Mouse (Mus musculus): Measurements from ENCODE around the gene Fabp2. TPM values are rescaled to one million over a fixed set of nuclear protein-coding genes. Genes with fewer than 3 reads are reported as not detected.

Fabp2 gene
- polyA plus RNA-seq, 1 experiment from 2014 or later = 0.83 TPM

- DNase-seq (ENCODE audit: low spot score) (no peak), ATAC-seq (replicated peaks; ENCODE audit: low FRiP score, low read depth) (no peak)
- H3K27ac ChIP-seq = no peak overlapping the region
- H3K4me3 ChIP-seq (replicated peaks; ENCODE audit: low read depth, low read length) = no peak overlapping the region
- no peak overlapping the region for H3K4me2 ChIP-seq (ENCODE audit: low read length)
- WGBS = 74% methylated on average over 5 of the region's 5 CpGs
- no peak for TF ChIP-seq CTCF (IDR thresholded peaks at IDR 0.05; ENCODE audit: low read depth)
- no peaks in the 10 kb centered on the region for H3K9me3 ChIP-seq (replicated peaks; ENCODE audit: low read length)
- no peaks in the 10 kb centered on the region for H3K4me1 ChIP-seq (replicated peaks; ENCODE audit: insufficient read depth, low read length)
- H3K36me3 ChIP-seq (ENCODE audit: insufficient read depth, low read length) = no peaks in the 10 kb centered on the region
- H3K27me3 ChIP-seq (ENCODE audit: insufficient read depth, low read length) = no peaks in the 10 kb centered on the region
- no peak overlapping the region for H3K9ac ChIP-seq (ENCODE audit: low read depth, low read length)
Observed at GRCm38 (mm10) chr3:122888371-122888819, 6.5 kb upstream of the Fabp2 start.

- 77% methylated on average over 11 of the region's 11 CpGs for WGBS
- H3K9ac ChIP-seq (ENCODE audit: low read depth, low read length) = no peak overlapping the region
- H3K4me3 ChIP-seq (replicated peaks; ENCODE audit: low read depth, low read length) = no peak overlapping the region
- H3K4me1 ChIP-seq (replicated peaks; ENCODE audit: insufficient read depth, low read length) = no peaks in the 10 kb centered on the region
- no peaks in the 10 kb centered on the region for H3K27me3 ChIP-seq (ENCODE audit: insufficient read depth, low read length)
- no peaks in the 10 kb centered on the region for H3K9me3 ChIP-seq (replicated peaks; ENCODE audit: low read length)
- no peak for DNase-seq (ENCODE audit: low spot score)
- no peak overlapping the region for H3K4me2 ChIP-seq (ENCODE audit: low read length)
- no peak for TF ChIP-seq CTCF (IDR thresholded peaks at IDR 0.05; ENCODE audit: low read depth)
- ATAC-seq (replicated peaks; ENCODE audit: low FRiP score, low read depth) = no peak
- no peaks in the 10 kb centered on the region for H3K36me3 ChIP-seq (ENCODE audit: insufficient read depth, low read length)
- no peak overlapping the region for H3K27ac ChIP-seq
Observed at GRCm38 (mm10) chr3:122895189-122895731, 388 bp downstream of the Fabp2 start.

- Histone ChIP-seq H3K4me3 (replicated peaks; ENCODE audit: low read depth, low read length) (no peak overlapping the region), H3K4me1 (replicated peaks; ENCODE audit: insufficient read depth, low read length) (no peaks in the 10 kb centered on the region), H3K27me3 (ENCODE audit: insufficient read depth, low read length) (no peaks in the 10 kb centered on the region), H3K9me3 (replicated peaks; ENCODE audit: low read length) (no peaks in the 10 kb centered on the region), H3K27ac (no peak overlapping the region), H3K4me2 (ENCODE audit: low read length) (no peak overlapping the region), H3K36me3 (ENCODE audit: insufficient read depth, low read length) (no peaks in the 10 kb centered on the region), H3K9ac (ENCODE audit: low read depth, low read length) (no peak overlapping the region)
- TF ChIP-seq CTCF (IDR thresholded peaks at IDR 0.05; ENCODE audit: low read depth) = no peak
- ATAC-seq (replicated peaks; ENCODE audit: low FRiP score, low read depth) = no peak
- DNase-seq (ENCODE audit: low spot score) = no peak
- WGBS = 58% methylated on average over 6 of the region's 6 CpGs
Observed at GRCm38 (mm10) chr3:122898254-122898653, 3.4 kb downstream of the Fabp2 start.

GRCm38 (mm10) chr3:122903746-122904433, 9.0 kb downstream of the Fabp2 start:
- ATAC-seq (replicated peaks; ENCODE audit: low FRiP score, low read depth) (no peak), DNase-seq (ENCODE audit: low spot score) (peak; percentile 87)
- Histone ChIP-seq H3K9me3 (replicated peaks; ENCODE audit: low read length) (no peaks in the 10 kb centered on the region), H3K27me3 (ENCODE audit: insufficient read depth, low read length) (no peaks in the 10 kb centered on the region), H3K4me2 (ENCODE audit: low read length) (no peak overlapping the region), H3K27ac (no peak overlapping the region), H3K4me3 (replicated peaks; ENCODE audit: low read depth, low read length) (no peak overlapping the region), H3K9ac (ENCODE audit: low read depth, low read length) (no peak overlapping the region), H3K36me3 (ENCODE audit: insufficient read depth, low read length) (no peaks in the 10 kb centered on the region), H3K4me1 (replicated peaks; ENCODE audit: insufficient read depth, low read length) (no peaks in the 10 kb centered on the region)
- TF ChIP-seq CTCF (IDR thresholded peaks at IDR 0.05; ENCODE audit: low read depth) = peak; percentile 92
- WGBS = 44% methylated on average over 12 of the region's 12 CpGs

- ATAC-seq (replicated peaks; ENCODE audit: low FRiP score, low read depth) (no peak), DNase-seq (ENCODE audit: low spot score) (no peak)
- Histone ChIP-seq H3K27ac (no peak overlapping the region), H3K4me1 (replicated peaks; ENCODE audit: insufficient read depth, low read length) (no peaks in the 10 kb centered on the region), H3K4me2 (ENCODE audit: low read length) (no peak overlapping the region), H3K4me3 (replicated peaks; ENCODE audit: low read depth, low read length) (no peak overlapping the region), H3K9ac (ENCODE audit: low read depth, low read length) (no peak overlapping the region), H3K36me3 (ENCODE audit: insufficient read depth, low read length) (no peaks in the 10 kb centered on the region), H3K27me3 (ENCODE audit: insufficient read depth, low read length) (no peaks in the 10 kb centered on the region), H3K9me3 (replicated peaks; ENCODE audit: low read length) (no peaks in the 10 kb centered on the region)
- WGBS = 91% methylated on average over 2 of the region's 2 CpGs
- no peak for TF ChIP-seq CTCF (IDR thresholded peaks at IDR 0.05; ENCODE audit: low read depth)
Observed at GRCm38 (mm10) chr3:122907841-122908240, 13.0 kb downstream of the Fabp2 start.

GRCm38 (mm10) chr3:122915493-122915892, 20.6 kb downstream of the Fabp2 start:
- ATAC-seq (replicated peaks; ENCODE audit: low FRiP score, low read depth) = no peak

More at GRCm38 (mm10) chr3:122915493-122915892, 20.6 kb downstream of the Fabp2 start:
- no peak overlapping the region for H3K4me3 ChIP-seq (replicated peaks; ENCODE audit: low read depth, low read length)
- no peaks in the 10 kb centered on the region for H3K9me3 ChIP-seq (replicated peaks; ENCODE audit: low read length)
- H3K36me3 ChIP-seq (ENCODE audit: insufficient read depth, low read length) = no peaks in the 10 kb centered on the region
- H3K27me3 ChIP-seq (ENCODE audit: insufficient read depth, low read length) = no peaks in the 10 kb centered on the region
- H3K9ac ChIP-seq (ENCODE audit: low read depth, low read length) = no peak overlapping the region
- no peak for TF ChIP-seq CTCF (IDR thresholded peaks at IDR 0.05; ENCODE audit: low read depth)
- no peaks in the 10 kb centered on the region for H3K4me1 ChIP-seq (replicated peaks; ENCODE audit: insufficient read depth, low read length)
- 91% methylated on average over 5 of the region's 5 CpGs for WGBS
- no peak overlapping the region for H3K4me2 ChIP-seq (ENCODE audit: low read length)
- no peak overlapping the region for H3K27ac ChIP-seq
- DNase-seq (ENCODE audit: low spot score) = no peak
